Mouse (Mus musculus): ENCODE data around the gene Hoxc12. TPM values are rescaled to one million over a fixed set of nuclear protein-coding genes. Genes with fewer than 3 reads are reported as not detected.

The Hoxc12 gene
- polyA plus RNA-seq, 1 experiment from 2014 or later, result not detected

GRCm38 (mm10) chr15:102979936-102980335, 43.4 kb downstream of the Hoxc12 start:
- peak overlapping the region; percentile 74 for H3K4me3 ChIP-seq (ENCODE audit: low read length)
- peak overlapping the region; percentile 84 for H3K4me2 ChIP-seq (replicated peaks; ENCODE audit: low read depth, low read length)
- peaks cover 57% of the 10 kb centered on the region for H3K4me1 ChIP-seq (ENCODE audit: insufficient read depth, low read length)
- no peaks in the 10 kb centered on the region for H3K36me3 ChIP-seq (ENCODE audit: insufficient read depth, low read length)
- H3K27ac ChIP-seq (ENCODE audit: low read length), result peak overlapping the region; percentile 96
- 6% methylated on average over 1 of the region's 1 CpGs for WGBS
- peaks cover 16% of the 10 kb centered on the region for H3K27me3 ChIP-seq (ENCODE audit: insufficient read depth, low read length)
- no peak for ATAC-seq (ENCODE audit: low FRiP score, low TSS enrichment)
- H3K9me3 ChIP-seq (ENCODE audit: low read length), result no peaks in the 10 kb centered on the region
- H3K9ac ChIP-seq (replicated peaks; ENCODE audit: low read length), result peak overlapping the region; percentile 97

DNA sequence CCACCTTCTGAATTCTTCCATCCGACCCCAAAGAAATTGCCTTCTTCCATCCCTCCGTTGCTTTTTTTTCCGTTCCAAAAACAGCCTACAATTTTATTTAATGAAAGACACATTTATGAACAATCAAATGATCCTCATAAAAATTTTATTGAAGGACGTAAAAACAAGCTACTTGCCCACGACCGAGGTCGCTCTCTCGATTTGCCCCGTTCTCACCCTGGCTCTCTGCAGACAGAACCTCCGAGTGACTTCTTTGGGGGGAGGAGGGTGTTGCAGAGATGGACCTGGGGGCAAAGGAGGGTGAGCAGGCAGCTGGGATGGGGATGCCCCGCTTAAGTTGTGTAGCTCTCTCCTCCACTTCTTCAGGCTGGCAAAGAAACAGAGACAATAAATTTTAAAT, 43.8 kb downstream of the Hoxc12 start:
- H3K9ac ChIP-seq (replicated peaks; ENCODE audit: low read length), result peak overlapping the region; percentile 97
- no peak for ATAC-seq (ENCODE audit: low FRiP score, low TSS enrichment)
- H3K4me2 ChIP-seq (replicated peaks; ENCODE audit: low read depth, low read length), result peak overlapping the region; percentile 84
- peaks cover 57% of the 10 kb centered on the region for H3K4me1 ChIP-seq (ENCODE audit: insufficient read depth, low read length)
- 4% methylated on average over 11 of the region's 11 CpGs for WGBS
- peak overlapping the region; percentile 96 for H3K27ac ChIP-seq (ENCODE audit: low read length)
- peak overlapping the region; percentile 74 for H3K4me3 ChIP-seq (ENCODE audit: low read length)
- peaks cover 17% of the 10 kb centered on the region for H3K27me3 ChIP-seq (ENCODE audit: insufficient read depth, low read length)
- H3K9me3 ChIP-seq (ENCODE audit: low read length), result no peaks in the 10 kb centered on the region
- no peaks in the 10 kb centered on the region for H3K36me3 ChIP-seq (ENCODE audit: insufficient read depth, low read length)

GRCm38 (mm10) chr15:102980912-102981311, 44.4 kb downstream of the Hoxc12 start:
- under 1% methylated on average over 14 of the region's 14 CpGs for WGBS
- Histone ChIP-seq H3K27me3 (ENCODE audit: insufficient read depth, low read length) (peaks cover 22% of the 10 kb centered on the region), H3K9ac (replicated peaks; ENCODE audit: low read length) (peak overlapping the region; percentile 97), H3K9me3 (ENCODE audit: low read length) (no peaks in the 10 kb centered on the region), H3K4me3 (ENCODE audit: low read length) (peak overlapping the region; percentile 74), H3K4me1 (ENCODE audit: insufficient read depth, low read length) (peaks cover 59% of the 10 kb centered on the region), H3K27ac (ENCODE audit: low read length) (peak overlapping the region; percentile 96), H3K36me3 (ENCODE audit: insufficient read depth, low read length) (no peaks in the 10 kb centered on the region), H3K4me2 (replicated peaks; ENCODE audit: low read depth, low read length) (peak overlapping the region; percentile 84)
- ATAC-seq (ENCODE audit: low FRiP score, low TSS enrichment), result no peak

GRCm38 (mm10) chr15:102981379-102982288, 45.1 kb downstream of the Hoxc12 start:
- peak overlapping the region; percentile 74 for H3K4me3 ChIP-seq (ENCODE audit: low read length)
- WGBS, result under 1% methylated on average over 88 of the region's 88 CpGs
- H3K4me2 ChIP-seq (replicated peaks; ENCODE audit: low read depth, low read length), result peak overlapping the region; percentile 84
- H3K4me1 ChIP-seq (ENCODE audit: insufficient read depth, low read length), result peaks cover 65% of the 10 kb centered on the region
- peak overlapping the region; percentile 96 for H3K27ac ChIP-seq (ENCODE audit: low read length)
- peaks cover 25% of the 10 kb centered on the region for H3K27me3 ChIP-seq (ENCODE audit: insufficient read depth, low read length)
- ATAC-seq (ENCODE audit: low FRiP score, low TSS enrichment), result no peak; the same call in 1 of the 2 replicates
- H3K36me3 ChIP-seq (ENCODE audit: insufficient read depth, low read length), result no peaks in the 10 kb centered on the region
- no peaks in the 10 kb centered on the region for H3K9me3 ChIP-seq (ENCODE audit: low read length)
- peak overlapping the region; percentile 97 for H3K9ac ChIP-seq (replicated peaks; ENCODE audit: low read length)

GRCm38 (mm10) chr15:102983716-102984115, 47.2 kb downstream of the Hoxc12 start:
- Histone ChIP-seq H3K4me1 (ENCODE audit: insufficient read depth, low read length) (peaks cover 73% of the 10 kb centered on the region), H3K9me3 (ENCODE audit: low read length) (no peaks in the 10 kb centered on the region), H3K4me3 (ENCODE audit: low read length) (peak overlapping the region; percentile 74), H3K27ac (ENCODE audit: low read length) (peak overlapping the region; percentile 78), H3K9ac (replicated peaks; ENCODE audit: low read length) (peak overlapping the region; percentile 77), H3K4me2 (replicated peaks; ENCODE audit: low read depth, low read length) (peak overlapping the region; percentile 84), H3K27me3 (ENCODE audit: insufficient read depth, low read length) (peaks cover 35% of the 10 kb centered on the region), H3K36me3 (ENCODE audit: insufficient read depth, low read length) (no peaks in the 10 kb centered on the region)
- 10% methylated on average over 12 of the region's 12 CpGs for WGBS
- ATAC-seq (ENCODE audit: low FRiP score, low TSS enrichment), result no peak

DNA sequence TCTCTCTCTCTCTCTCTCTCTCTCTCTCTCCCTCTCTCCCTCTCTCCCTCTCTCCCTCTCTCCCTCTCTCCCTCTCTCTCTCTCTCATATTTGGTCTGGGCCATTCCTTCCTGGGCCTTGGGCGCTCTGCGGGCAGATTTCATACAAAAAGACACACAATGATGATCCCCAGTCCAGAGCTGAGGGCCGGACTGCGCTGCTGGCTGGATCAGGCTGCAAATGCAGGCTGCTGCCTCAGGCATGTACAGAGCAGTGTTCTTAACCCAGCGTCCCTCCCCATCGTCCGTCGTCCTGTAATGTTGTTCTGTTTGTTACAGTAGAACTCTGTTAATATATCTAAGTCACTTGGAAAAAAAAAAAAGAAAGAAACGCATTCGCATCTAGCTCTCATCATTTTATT, 48.0 kb downstream of the Hoxc12 start:
- 14% methylated on average over 10 of the region's 10 CpGs for WGBS
- H3K4me3 ChIP-seq (ENCODE audit: low read length), result peak overlapping the region; percentile 18; the same call in 1 of the 2 replicates
- H3K36me3 ChIP-seq (ENCODE audit: insufficient read depth, low read length), result no peaks in the 10 kb centered on the region
- peaks cover 35% of the 10 kb centered on the region for H3K27me3 ChIP-seq (ENCODE audit: insufficient read depth, low read length)
- H3K9me3 ChIP-seq (ENCODE audit: low read length), result no peaks in the 10 kb centered on the region
- H3K4me1 ChIP-seq (ENCODE audit: insufficient read depth, low read length), result peaks cover 67% of the 10 kb centered on the region
- H3K4me2 ChIP-seq (replicated peaks; ENCODE audit: low read depth, low read length), result peak overlapping the region; percentile 84
- H3K27ac ChIP-seq (ENCODE audit: low read length), result peak overlapping the region; percentile 68
- peak overlapping the region; percentile 56 for H3K9ac ChIP-seq (replicated peaks; ENCODE audit: low read length)
- ATAC-seq (ENCODE audit: low FRiP score, low TSS enrichment), result no peak

DNA sequence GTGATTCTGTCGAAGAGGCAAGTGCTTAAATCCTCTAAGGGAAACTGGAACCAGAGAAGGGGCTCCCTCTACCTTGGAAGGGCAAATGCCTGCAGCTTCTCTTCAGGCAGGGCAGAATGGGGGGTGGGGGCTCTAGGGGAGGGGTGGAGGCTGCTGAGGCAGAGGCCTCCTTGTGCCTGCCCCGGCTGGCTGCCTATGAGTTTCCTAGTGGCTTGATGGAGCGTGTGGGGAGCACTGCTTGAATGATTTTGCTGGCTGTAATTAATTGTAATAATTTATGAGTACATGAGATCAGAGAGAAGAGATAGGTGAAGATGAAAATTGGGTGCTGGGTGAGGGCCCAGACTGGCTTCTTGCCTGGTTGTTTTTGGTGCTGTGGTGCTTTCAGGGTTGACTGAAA, 48.4 kb downstream of the Hoxc12 start:
- ATAC-seq (ENCODE audit: low FRiP score, low TSS enrichment), result no peak; the same call in 1 of the 2 replicates
- H3K9me3 ChIP-seq (ENCODE audit: low read length), result no peaks in the 10 kb centered on the region
- H3K4me3 ChIP-seq (ENCODE audit: low read length), result no peak overlapping the region
- peaks cover 35% of the 10 kb centered on the region for H3K27me3 ChIP-seq (ENCODE audit: insufficient read depth, low read length)
- WGBS, result 16% methylated on average over 3 of the region's 3 CpGs
- peak overlapping the region; percentile 68 for H3K27ac ChIP-seq (ENCODE audit: low read length)
- H3K9ac ChIP-seq (replicated peaks; ENCODE audit: low read length), result peak overlapping the region; percentile 56
- no peaks in the 10 kb centered on the region for H3K36me3 ChIP-seq (ENCODE audit: insufficient read depth, low read length)
- peak overlapping the region; percentile 84 for H3K4me2 ChIP-seq (replicated peaks; ENCODE audit: low read depth, low read length)
- peaks cover 67% of the 10 kb centered on the region for H3K4me1 ChIP-seq (ENCODE audit: insufficient read depth, low read length)

GRCm38 (mm10) chr15:102987124-102987833, 50.7 kb downstream of the Hoxc12 start:
- peak overlapping the region; percentile 51 for H3K9ac ChIP-seq (replicated peaks; ENCODE audit: low read length)
- H3K4me1 ChIP-seq (ENCODE audit: insufficient read depth, low read length), result peaks cover 75% of the 10 kb centered on the region
- H3K27ac ChIP-seq (ENCODE audit: low read length), result peak overlapping the region; percentile 78
- H3K36me3 ChIP-seq (ENCODE audit: insufficient read depth, low read length), result no peaks in the 10 kb centered on the region
- 6% methylated on average over 21 of the region's 21 CpGs for WGBS
- ATAC-seq (ENCODE audit: low FRiP score, low TSS enrichment), result 0 out of 2 replicates have a peak, but pooled peaks have one; percentile 17
- H3K4me2 ChIP-seq (replicated peaks; ENCODE audit: low read depth, low read length), result peak overlapping the region; percentile 26
- H3K4me3 ChIP-seq (ENCODE audit: low read length), result no peak overlapping the region
- H3K27me3 ChIP-seq (ENCODE audit: insufficient read depth, low read length), result peaks cover 44% of the 10 kb centered on the region
- no peaks in the 10 kb centered on the region for H3K9me3 ChIP-seq (ENCODE audit: low read length)

GRCm38 (mm10) chr15:102988078-102988477, 51.5 kb downstream of the Hoxc12 start:
- H3K4me1 ChIP-seq (ENCODE audit: insufficient read depth, low read length), result peaks cover 74% of the 10 kb centered on the region

More at GRCm38 (mm10) chr15:102988078-102988477, 51.5 kb downstream of the Hoxc12 start:
- Histone ChIP-seq H3K27me3 (ENCODE audit: insufficient read depth, low read length) (peaks cover 48% of the 10 kb centered on the region), H3K9ac (replicated peaks; ENCODE audit: low read length) (no peak overlapping the region), H3K27ac (ENCODE audit: low read length) (no peak overlapping the region), H3K4me2 (replicated peaks; ENCODE audit: low read depth, low read length) (no peak overlapping the region), H3K36me3 (ENCODE audit: insufficient read depth, low read length) (no peaks in the 10 kb centered on the region), H3K4me3 (ENCODE audit: low read length) (no peak overlapping the region), H3K9me3 (ENCODE audit: low read length) (no peaks in the 10 kb centered on the region)
- no peak for ATAC-seq (ENCODE audit: low FRiP score, low TSS enrichment)
- WGBS, result 50% methylated on average over 5 of the region's 5 CpGs

Data from kidney, embryonic 16.5 days (tissue).